Mouse (Mus musculus) neural tube, embryonic 13.5 days (tissue): ENCODE measurements at regions not wholly inside any gene's neighbourhood (a gene's known extent, or its start where the extent isn't known, plus 50 kb on each side); places are given as distances from the start of the nearest gene placed in this dataset.
A peak's percentile ranks its signal among the peaks of the same experiment; 100 is the strongest.

ENCODE experiments used
- ATAC-seq: fragments of 200-750 bp; cut with Nextera tagmentation; 2 replicates; pipeline ENCODE4 v1.8.0; 2017; ENCODE audit warnings: low read depth, mild to moderate bottlenecking, moderate TSS enrichment, moderate library complexity
- H3K27ac ChIP-seq: fragments of 300-500 bp; sonication (generic); replicated peaks from 2 replicates; pipeline ENCODE4 v1.5.1; 2015; ENCODE audit warnings: moderate library complexity, mild to moderate bottlenecking, inconsistent platforms
- H3K27me3 ChIP-seq: fragments of 300-500 bp; sonication (generic); 2 replicates; pipeline ENCODE4 v1.6.1; 2015; ENCODE audit warnings: mild to moderate bottlenecking, inconsistent platforms
- H3K36me3 ChIP-seq: fragments of 300-500 bp; sonication (generic); 2 replicates; pipeline ENCODE4 v1.6.1; 2015; ENCODE audit warnings: mild to moderate bottlenecking, inconsistent platforms
- H3K4me1 ChIP-seq: fragments of 300-500 bp; sonication (generic); replicated peaks from 2 replicates; pipeline ENCODE4 v1.6.1; 2015; ENCODE audit warnings: inconsistent platforms
- H3K4me2 ChIP-seq: fragments of 300-500 bp; sonication (generic); 2 replicates; pipeline ENCODE4 v1.6.1; 2015; ENCODE audit warnings: inconsistent platforms, mild to moderate bottlenecking, moderate library complexity
- H3K4me3 ChIP-seq: fragments of 300-500 bp; sonication (generic); 2 replicates; pipeline ENCODE4 v1.5.1; 2015; ENCODE audit warnings: mild to moderate bottlenecking, inconsistent platforms
- H3K9ac ChIP-seq: fragments of 300-500 bp; sonication (generic); 2 replicates; pipeline ENCODE4 v1.6.1; 2015; ENCODE audit warnings: moderate library complexity, mild to moderate bottlenecking, inconsistent platforms
- H3K9me3 ChIP-seq: fragments of 300-500 bp; sonication (generic); 2 replicates; pipeline ENCODE4 v1.6.1; 2016; ENCODE audit warnings: inconsistent platforms
- WGBS: fragments of 180-500 bp; shearing (Covaris S2); methylation state at CpG from one replicate; pipeline ENCODE4 v1.1.7; 2015; 5-methylcytosine and 5-hydroxymethylcytosine counted together

- Histone ChIP-seq H3K4me2 (no peak overlapping the region), H3K27me3 (no peaks in the 10 kb centered on the region), H3K9ac (no peak overlapping the region), H3K4me1 (peaks cover 14% of the 10 kb centered on the region), H3K36me3 (no peaks in the 10 kb centered on the region), H3K27ac (no peak overlapping the region), H3K4me3 (no peak overlapping the region), H3K9me3 (no peaks in the 10 kb centered on the region)
- no peak for ATAC-seq
- 71% methylated on average over 1 of the region's 1 CpGs for WGBS
Observed at GRCm38 (mm10) chr3:156301302-156301701, 260.3 kb upstream of the Negr1 start.

DNA sequence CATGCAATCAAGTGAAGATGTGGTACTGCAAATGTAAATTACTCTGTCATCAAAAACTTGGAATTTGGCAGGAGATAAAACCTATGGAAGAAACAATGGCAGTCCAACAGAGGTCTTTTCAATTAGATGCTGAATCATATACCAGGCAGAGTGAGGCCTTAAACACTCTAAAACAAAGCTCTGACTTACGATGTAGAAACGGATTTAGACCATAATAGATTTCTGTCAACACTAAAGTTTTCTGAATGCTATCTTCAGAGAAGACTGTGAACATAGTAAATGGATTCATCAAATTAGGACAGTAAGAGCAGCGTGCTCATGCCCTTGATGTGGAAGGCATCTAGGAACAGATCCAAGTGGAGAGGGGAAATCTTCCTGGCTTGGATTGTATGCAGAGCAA, 259.8 kb upstream of the Negr1 start:
- peaks cover 14% of the 10 kb centered on the region for H3K4me1 ChIP-seq
- H3K27me3 ChIP-seq, result no peaks in the 10 kb centered on the region
- no peak overlapping the region for H3K4me3 ChIP-seq
- H3K9ac ChIP-seq, result no peak overlapping the region
- H3K9me3 ChIP-seq, result no peaks in the 10 kb centered on the region
- H3K27ac ChIP-seq, result no peak overlapping the region
- H3K4me2 ChIP-seq, result no peak overlapping the region
- ATAC-seq, result no peak
- 78% methylated on average over 3 of the region's 3 CpGs for WGBS
- no peaks in the 10 kb centered on the region for H3K36me3 ChIP-seq

GRCm38 (mm10) chr3:156304174-156304573, 257.4 kb upstream of the Negr1 start:
- H3K9ac ChIP-seq, result no peak overlapping the region
- no peaks in the 10 kb centered on the region for H3K27me3 ChIP-seq
- H3K27ac ChIP-seq, result no peak overlapping the region
- H3K36me3 ChIP-seq, result no peaks in the 10 kb centered on the region
- no peak overlapping the region for H3K4me2 ChIP-seq
- WGBS, result 7% methylated on average over 4 of the region's 4 CpGs
- no peaks in the 10 kb centered on the region for H3K9me3 ChIP-seq
- H3K4me3 ChIP-seq, result no peak overlapping the region
- no peak for ATAC-seq
- peaks cover 14% of the 10 kb centered on the region for H3K4me1 ChIP-seq

- Histone ChIP-seq H3K4me2 (no peak overlapping the region), H3K36me3 (no peaks in the 10 kb centered on the region), H3K27me3 (no peaks in the 10 kb centered on the region), H3K4me3 (no peak overlapping the region), H3K9ac (no peak overlapping the region), H3K4me1 (peaks cover 14% of the 10 kb centered on the region), H3K9me3 (no peaks in the 10 kb centered on the region), H3K27ac (no peak overlapping the region)
- ATAC-seq, result no peak
Observed at GRCm38 (mm10) chr3:156305064-156305463, 256.5 kb upstream of the Negr1 start.

DNA sequence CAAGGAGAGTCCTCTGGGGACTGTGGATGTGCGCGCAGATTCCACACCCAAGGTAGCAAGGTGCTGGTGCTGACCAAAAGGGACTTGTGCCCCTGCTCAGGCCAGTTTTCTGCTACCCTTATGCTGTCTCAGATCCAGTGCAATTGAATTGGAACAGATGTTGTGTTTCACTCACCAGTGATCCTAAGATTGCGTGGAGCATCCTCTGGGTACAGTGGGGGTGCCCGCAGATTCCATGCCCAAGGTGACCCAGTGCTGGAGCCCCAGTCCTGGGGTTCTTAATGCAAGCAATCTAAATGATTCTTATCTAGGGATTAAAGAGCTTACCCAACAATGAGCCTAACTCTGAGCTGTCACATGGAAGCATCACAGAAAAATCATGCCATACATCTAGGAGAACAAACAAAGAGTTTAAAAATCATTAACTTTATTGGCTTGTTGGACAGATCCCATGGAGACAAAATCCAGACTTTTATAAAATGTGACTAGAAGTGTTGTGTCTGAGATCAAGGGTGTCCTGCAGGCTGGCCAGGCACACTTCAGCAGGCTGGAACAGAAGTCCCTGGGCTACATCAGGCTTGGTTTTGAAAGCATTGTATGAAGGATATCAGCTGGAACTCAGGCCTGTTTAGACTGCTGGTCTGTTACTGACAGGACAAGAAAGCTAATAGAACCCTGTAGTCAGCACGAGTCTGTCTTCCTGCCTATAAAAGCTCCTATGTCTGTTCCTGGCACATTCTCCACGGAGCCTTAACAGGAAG, 226.4 kb upstream of the Negr1 start:
- ATAC-seq, result no peak
- 75% methylated on average over 6 of the region's 6 CpGs for WGBS

DNA sequence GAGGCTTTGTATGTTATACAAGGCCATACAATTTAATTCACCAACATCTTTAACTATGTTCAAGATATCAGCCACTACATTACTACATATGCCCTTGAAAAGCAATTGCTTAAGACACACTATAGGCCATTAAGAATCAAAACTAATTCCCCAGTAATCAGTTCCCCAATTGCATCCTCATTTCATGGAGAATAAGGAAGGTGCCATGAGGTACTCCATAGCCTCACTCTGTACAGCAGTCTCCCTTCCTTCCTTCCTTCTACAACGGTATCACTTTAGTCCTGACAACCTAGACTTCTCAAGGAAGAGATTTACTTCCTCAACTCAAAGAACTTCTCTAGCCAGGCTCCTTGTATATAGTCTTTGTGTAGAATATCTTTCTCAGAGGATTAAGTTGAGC, 220.1 kb upstream of the Negr1 start:
- no peak overlapping the region for H3K9ac ChIP-seq
- no peaks in the 10 kb centered on the region for H3K4me1 ChIP-seq
- H3K4me3 ChIP-seq, result no peak overlapping the region
- no peak overlapping the region for H3K27ac ChIP-seq
- H3K36me3 ChIP-seq, result no peaks in the 10 kb centered on the region
- no peak for ATAC-seq
- H3K4me2 ChIP-seq, result no peak overlapping the region
- H3K9me3 ChIP-seq, result no peaks in the 10 kb centered on the region
- 92% methylated on average over 1 of the region's 1 CpGs for WGBS
- H3K27me3 ChIP-seq, result no peaks in the 10 kb centered on the region

More for the DNA sequence above, 226.4 kb upstream of the Negr1 start:
- H3K4me3 ChIP-seq, result no peak overlapping the region
- H3K27me3 ChIP-seq, result no peaks in the 10 kb centered on the region
- no peak overlapping the region for H3K4me2 ChIP-seq
- no peak overlapping the region for H3K27ac ChIP-seq
- H3K4me1 ChIP-seq, result no peaks in the 10 kb centered on the region
- H3K9ac ChIP-seq, result no peak overlapping the region
- no peaks in the 10 kb centered on the region for H3K9me3 ChIP-seq
- no peaks in the 10 kb centered on the region for H3K36me3 ChIP-seq

DNA sequence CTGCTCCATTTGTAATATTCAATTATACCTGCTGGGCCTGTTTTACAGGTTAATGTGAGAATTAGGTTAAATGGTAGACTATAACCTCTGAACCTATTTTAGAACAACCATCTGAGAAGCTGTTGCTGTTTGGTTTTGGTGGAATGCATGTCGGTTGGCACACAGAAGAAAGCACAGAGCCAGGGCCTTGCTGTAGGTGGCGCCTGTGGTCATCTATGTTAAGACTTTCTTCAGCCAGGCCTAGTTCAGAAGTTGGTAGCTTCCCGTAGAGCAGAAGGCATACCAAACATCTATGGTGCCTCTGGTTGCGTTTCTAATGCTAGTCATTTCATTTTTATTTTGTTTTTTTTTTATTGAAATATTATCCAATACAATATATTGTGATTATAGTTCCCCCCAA, 209.9 kb upstream of the Negr1 start:
- H3K36me3 ChIP-seq, result no peaks in the 10 kb centered on the region
- no peak for ATAC-seq
- WGBS, result 62% methylated on average over 4 of the region's 4 CpGs
- H3K27me3 ChIP-seq, result no peaks in the 10 kb centered on the region
- no peak overlapping the region for H3K9ac ChIP-seq
- no peak overlapping the region for H3K4me3 ChIP-seq
- H3K27ac ChIP-seq, result no peak overlapping the region
- peaks cover 18% of the 10 kb centered on the region for H3K4me1 ChIP-seq
- no peaks in the 10 kb centered on the region for H3K9me3 ChIP-seq
- no peak overlapping the region for H3K4me2 ChIP-seq

DNA sequence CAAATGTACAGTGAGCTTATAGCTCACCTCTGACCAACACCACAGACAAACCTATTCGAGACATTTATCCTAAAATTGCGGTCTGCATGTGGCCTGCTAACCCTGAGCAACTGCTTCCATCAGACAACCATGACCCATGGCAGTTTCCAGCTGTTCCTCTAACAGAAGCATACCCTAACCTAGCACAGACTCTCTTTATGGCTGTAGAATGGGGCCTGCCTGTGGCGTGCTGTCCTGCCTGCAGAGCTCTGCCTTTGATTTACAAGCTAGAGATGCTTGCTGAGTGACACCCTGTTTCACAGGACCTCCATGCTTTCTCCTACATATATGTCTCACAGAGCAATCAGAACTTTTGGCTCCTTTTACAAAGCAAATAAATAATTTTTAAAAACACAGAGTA, 208.2 kb upstream of the Negr1 start:
- Histone ChIP-seq H3K36me3 (no peaks in the 10 kb centered on the region), H3K27ac (no peak overlapping the region), H3K27me3 (no peaks in the 10 kb centered on the region), H3K4me3 (no peak overlapping the region), H3K4me1 (peaks cover 18% of the 10 kb centered on the region), H3K9me3 (no peaks in the 10 kb centered on the region), H3K4me2 (no peak overlapping the region), H3K9ac (no peak overlapping the region)
- peak; percentile 50; the same call in 1 of the 2 replicates for ATAC-seq
- WGBS, result 23% methylated on average over 3 of the region's 3 CpGs

DNA sequence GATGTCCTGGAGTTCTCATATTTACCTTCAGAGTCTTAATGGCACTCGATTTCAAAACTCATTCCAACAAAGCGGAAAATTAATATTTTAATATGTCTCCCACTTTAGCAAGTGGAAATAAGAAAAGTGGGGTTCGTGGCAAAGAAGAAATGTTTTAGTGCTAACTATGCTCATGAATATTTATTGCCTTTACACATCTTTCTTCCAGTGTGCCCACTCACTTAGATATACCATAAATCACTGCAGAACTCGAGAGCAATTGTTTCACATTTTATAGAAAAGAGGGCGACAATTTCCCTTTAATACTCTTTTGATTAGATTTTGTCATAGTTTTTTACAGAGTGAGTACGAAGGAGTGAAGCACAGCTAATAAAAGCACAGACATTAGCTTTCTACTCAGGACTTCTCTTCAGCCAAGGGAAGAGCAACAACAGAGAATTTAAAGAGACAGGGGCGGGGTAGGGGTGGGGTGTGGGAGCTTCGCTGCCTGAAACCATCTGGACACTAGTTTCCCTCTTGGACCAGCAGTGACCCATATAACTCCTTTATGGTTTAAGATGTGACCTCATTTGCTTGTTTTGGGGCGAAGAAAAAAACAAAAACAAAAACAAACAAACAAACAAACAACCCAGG, 207.6 kb upstream of the Negr1 start:
- Histone ChIP-seq H3K27me3 (no peaks in the 10 kb centered on the region), H3K4me2 (no peak overlapping the region), H3K4me1 (peaks cover 18% of the 10 kb centered on the region), H3K9ac (no peak overlapping the region), H3K9me3 (no peaks in the 10 kb centered on the region), H3K36me3 (no peaks in the 10 kb centered on the region), H3K27ac (no peak overlapping the region), H3K4me3 (no peak overlapping the region)
- no peak; the same call in 1 of the 2 replicates for ATAC-seq
- 27% methylated on average over 9 of the region's 9 CpGs for WGBS

DNA sequence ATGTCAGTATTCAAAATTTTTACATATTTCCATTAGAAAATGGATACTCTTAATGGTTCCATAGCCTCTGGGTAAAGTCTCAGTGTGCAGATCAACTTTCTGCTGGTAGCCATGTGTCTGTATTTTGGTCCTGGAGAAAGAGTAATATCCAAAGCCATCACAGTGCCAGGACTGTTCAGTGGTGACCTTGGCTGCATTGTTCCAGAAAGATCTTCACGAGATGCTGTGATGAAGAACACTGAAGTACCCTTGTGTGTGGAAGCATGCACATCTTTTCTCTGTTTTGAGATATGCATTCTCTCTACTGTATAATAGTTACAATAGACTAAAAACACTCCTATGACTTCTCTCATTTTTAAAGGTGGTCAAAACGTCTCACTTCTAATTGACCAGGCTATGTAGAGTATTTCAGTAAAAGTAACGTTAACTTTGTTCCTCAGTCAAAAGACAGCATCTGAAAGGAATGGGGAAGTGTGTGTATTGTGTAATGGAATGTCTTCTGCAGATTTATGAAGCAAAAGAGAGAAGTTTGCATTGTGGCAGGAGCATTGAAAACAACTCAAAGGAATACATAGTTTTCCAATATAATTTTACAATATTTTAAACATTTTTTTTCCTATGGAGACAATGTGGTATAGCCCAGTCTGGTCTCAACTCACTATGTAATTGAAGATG, 192.8 kb upstream of the Negr1 start:
- Histone ChIP-seq H3K27ac (no peak overlapping the region), H3K4me2 (no peak overlapping the region), H3K4me3 (no peak overlapping the region), H3K36me3 (no peaks in the 10 kb centered on the region), H3K9me3 (no peaks in the 10 kb centered on the region), H3K4me1 (no peaks in the 10 kb centered on the region), H3K27me3 (no peaks in the 10 kb centered on the region), H3K9ac (no peak overlapping the region)
- 79% methylated on average over 3 of the region's 3 CpGs for WGBS
- no peak for ATAC-seq

- Histone ChIP-seq H3K4me1 (no peaks in the 10 kb centered on the region), H3K4me3 (no peak overlapping the region), H3K4me2 (no peak overlapping the region), H3K27ac (no peak overlapping the region), H3K9ac (no peak overlapping the region), H3K9me3 (no peaks in the 10 kb centered on the region), H3K27me3 (no peaks in the 10 kb centered on the region), H3K36me3 (no peaks in the 10 kb centered on the region)
- no peak for ATAC-seq
Observed at GRCm38 (mm10) chr3:156376717-156377116, 184.9 kb upstream of the Negr1 start.

DNA sequence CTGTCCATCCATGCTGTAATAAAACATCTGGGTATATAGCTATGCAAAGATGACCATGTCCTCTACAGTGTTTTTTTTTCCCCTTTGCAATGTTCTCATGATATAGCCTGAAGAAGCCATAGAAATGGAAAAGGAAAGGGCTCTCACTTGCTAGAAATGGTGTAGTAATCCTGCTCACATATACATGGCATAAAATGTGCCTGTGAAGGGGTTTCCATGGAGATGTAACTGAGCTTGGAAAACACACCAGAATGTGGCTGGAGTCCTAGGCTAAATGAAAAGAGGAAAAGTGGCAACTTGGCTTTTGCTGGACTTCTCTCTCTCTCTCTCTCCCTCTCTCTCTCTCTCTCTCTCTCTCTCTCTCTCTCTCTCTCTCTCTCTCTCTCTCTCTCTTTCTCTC, 178.7 kb upstream of the Negr1 start:
- Histone ChIP-seq H3K4me3 (no peak overlapping the region), H3K27me3 (no peaks in the 10 kb centered on the region), H3K27ac (no peak overlapping the region), H3K9ac (no peak overlapping the region), H3K36me3 (no peaks in the 10 kb centered on the region), H3K9me3 (no peaks in the 10 kb centered on the region), H3K4me1 (no peaks in the 10 kb centered on the region), H3K4me2 (no peak overlapping the region)
- no peak for ATAC-seq
